Comparison of ENCODE assay signal across 23 mouse cellular contexts in genomic region chr13:76597005-76597404, GRCm38 (mm10).
A peak's percentile ranks its signal among the peaks of the same experiment; 100 is the strongest.
DNase-seq lines count a peak whose midpoint lies in the region; ATAC-seq and TF ChIP-seq lines count a peak whose summit lies in the region.
"Had no signal": no experiment of that assay in that cellular context is flagged by ENCODE, and none has a peak within 500 bp of the region (broad histone marks: within the 10 kb centered on the region; RNA-seq: fewer than 3 reads in every experiment).

No protein-coding gene starts in this region.

- in situ Hi-C loops in CH12.LX (cut with MboI; ENCODE audit: low pct_ligation_motif_present, low pct_unique_long_range_greater_than_20kb, low sequenced_read_pairs), result no loop called here

- dilution Hi-C loops in CH12.LX (cut with MboI; ENCODE audit: extremely low pct_ligation_motif_present, extremely low pct_unique_long_range_greater_than_20kb, low sequenced_read_pairs), result no loop called here

- no peak for TF ChIP-seq CTCF in CH12.LX (conservative IDR thresholded peaks at IDR 0.05 in 1 of 2, IDR thresholded peaks at IDR 0.05 in 1 of 2; ENCODE audit: low read depth in 2 of 2, low read length in 2 of 2)

- no peak for TF ChIP-seq POLR2A in CH12.LX (IDR thresholded peaks at IDR 0.05; ENCODE audit: low read depth, low read length)

- H3K4me1 ChIP-seq in CH12.LX (ENCODE audit: control insufficient read depth in 1 of 2, insufficient read depth in 2 of 2), result peaks cover 0 to 43% of the 10 kb centered on the region in 2 experiments; a peak in 3 of 4 replicates
- no peaks in the 10 kb centered on the region for H3K4me1 ChIP-seq in kidney, embryonic 16.5 days (ENCODE audit: insufficient read depth, low read length)
- H3K4me1 ChIP-seq: forebrain, embryonic 10.5 days; hindbrain, embryonic 15.5 days had no signal

- no peaks in the 10 kb centered on the region for H3K79me2 ChIP-seq in CH12.LX (replicated peaks; ENCODE audit: control insufficient read depth, extremely low read depth, insufficient read depth, poor library complexity, severe bottlenecking)

- H3K36me3 ChIP-seq in CH12.LX (replicated peaks in 1 of 2; ENCODE audit: control insufficient read depth in 1 of 2, insufficient read depth in 1 of 2, low read length in 1 of 2), result no peaks in the 10 kb centered on the region
- H3K36me3 ChIP-seq in kidney, embryonic 16.5 days (ENCODE audit: insufficient read depth, low read length), result no peaks in the 10 kb centered on the region
- H3K36me3 ChIP-seq: forebrain, embryonic 10.5 days; G1E; hindbrain, embryonic 15.5 days had no signal

- H3K4me2 ChIP-seq in CH12.LX (ENCODE audit: insufficient read depth, low read depth, poor library complexity, severe bottlenecking), result peak overlapping the region; percentile 37
- no peak overlapping the region for H3K4me2 ChIP-seq in kidney, embryonic 16.5 days (replicated peaks; ENCODE audit: low read depth, low read length)
- H3K4me2 ChIP-seq: heart, embryonic 11.5 days; hindbrain, embryonic 15.5 days had no signal

- peak; percentile 43; the same call in 1 of the 2 replicates for TF ChIP-seq EP300 in CH12.LX (IDR thresholded peaks at IDR 0.05; ENCODE audit: low read length)

- H3K27ac ChIP-seq in CH12.LX (ENCODE audit: insufficient read depth, low read depth), result no peak overlapping the region
- H3K27ac ChIP-seq in kidney, embryonic 16.5 days (ENCODE audit: low read length), result no peak overlapping the region
- H3K27ac ChIP-seq: forebrain, embryonic 10.5 days; hindbrain, embryonic 15.5 days had no signal

- H3K9ac ChIP-seq in CH12.LX (ENCODE audit: insufficient read depth, low read depth), result no peak overlapping the region
- H3K9ac ChIP-seq in kidney, embryonic 16.5 days (replicated peaks; ENCODE audit: low read length), result no peak overlapping the region
- H3K9ac ChIP-seq: forebrain, postnatal 0 days; hindbrain, embryonic 15.5 days had no signal

- ATAC-seq in common myeloid progenitor, adult 5-6 weeks (replicated peaks; ENCODE audit: low read depth, poor library complexity, severe bottlenecking), result peak; percentile 66
- ATAC-seq in megakaryocyte, adult 5-6 weeks (ENCODE audit: poor library complexity, severe bottlenecking), result peak; percentile 87
- ATAC-seq in kidney, embryonic 16.5 days (ENCODE audit: low FRiP score, low TSS enrichment), result no peak
- ATAC-seq: forebrain, embryonic 14.5 days; forebrain, postnatal 0 days; intestine, postnatal 0 days; Patski had no signal

- no peak for DNase-seq in CH12.LX (ENCODE audit: extremely low read depth)
- DNase-seq in left cerebral cortex, postnatal 4 days, result no peak
- DNase-seq in adrenal gland, adult 2 months, result no peak
- DNase-seq: adrenal gland, postnatal 14 days; cerebellum, adult 11-12 months; cerebellum, adult 8-10 months; cerebellum, postnatal 10 days; cerebellum, postnatal 36 days; forebrain, postnatal 0 days; gastrocnemius, postnatal 10 days; gastrocnemius, postnatal 36 days; heart, adult 11 months; heart, postnatal 36 days had no signal

- WGBS in kidney, embryonic 16.5 days, result 69% methylated on average over 7 of the region's 7 CpGs

- intact Hi-C loops in left cerebral cortex, postnatal 4 days (cut with DNase I), result no loop called here

- no peaks in the 10 kb centered on the region for H3K9me3 ChIP-seq in CH12.LX (replicated peaks; ENCODE audit: low read length)
- no peaks in the 10 kb centered on the region for H3K9me3 ChIP-seq in kidney, embryonic 16.5 days (ENCODE audit: low read length)
- H3K9me3 ChIP-seq: forebrain, embryonic 10.5 days; G1E; hindbrain, embryonic 15.5 days had no signal

- no peak overlapping the region for H3K4me3 ChIP-seq in CH12.LX (replicated peaks in 1 of 3; ENCODE audit: low read depth in 2 of 3, low read length in 2 of 3, poor library complexity in 1 of 3)
- no peak overlapping the region for H3K4me3 ChIP-seq in kidney, embryonic 16.5 days (ENCODE audit: low read length)
- H3K4me3 ChIP-seq: forebrain, embryonic 10.5 days; hindbrain, embryonic 15.5 days had no signal

- H3K27me3 ChIP-seq in CH12.LX (replicated peaks), result no peaks in the 10 kb centered on the region
- no peaks in the 10 kb centered on the region for H3K27me3 ChIP-seq in kidney, embryonic 16.5 days (ENCODE audit: insufficient read depth, low read length)
- H3K27me3 ChIP-seq: hindbrain, embryonic 15.5 days; Patski had no signal

- TF ChIP-seq RAD21 in CH12.LX (IDR thresholded peaks at IDR 0.05; ENCODE audit: low read depth, low read length), result no peak

TF ChIP-seq in CH12.LX, 34 proteins besides CTCF, POLR2A, EP300 and RAD21:
- no peak for TF ChIP-seq JUN (IDR thresholded peaks at IDR 0.05; ENCODE audit: insufficient read depth, low read depth, low read length)
- TF ChIP-seq IRF4 (IDR thresholded peaks at IDR 0.05; ENCODE audit: low read depth, low read length), result 0 out of 2 replicates have a peak, but pooled peaks have one; percentile 12
TF ChIP-seq in CH12.LX: peak in this region for 1.
